Mouse (Mus musculus) heart, embryonic 13.5 days (tissue): Measurements from ENCODE around the gene Patl1. TPM values are rescaled to one million over a fixed set of nuclear protein-coding genes. Genes with fewer than 3 reads are reported as not detected.

ENCODE experiments used
- microRNA-seq: library from miRNA; unstranded; fragments of <30 nt; microRNA quantifications from one replicate; pipeline ENCODE4, GENCODE M21; 2016
- polyA plus RNA-seq: library from polyadenylated mRNA; unstranded; fragments of >200 nt; fragmentation: Nextera tagmentation; extraction: Ambion mirVana; gene quantifications from 2 replicates; pipeline ENCODE4 v1.2.1, GENCODE M21; 2015

Gene Patl1
- polyA plus RNA-seq, 1 experiment from 2014 or later = 16.0 TPM

Small RNA genes lying within 50 kb of the gene (microRNA-seq; reads per million reads assigned to microRNA genes)
- gene Mir6994 = 9.2 reads per million, percentile 26 among the genes with 10 or more reads in this experiment

Other genes starting within 250 kb of the Patl1 start
- not detected in 2 replicates for gene Oosp1, start 221.2 kb upstream of the Patl1 start, polyA plus RNA-seq
- gene Oosp3, start 215.3 kb upstream of the Patl1 start, polyA plus RNA-seq = not detected in 2 replicates
- gene Gif, start 164.8 kb upstream of the Patl1 start, polyA plus RNA-seq = not detected in 2 replicates
- gene Mrpl16, start 142.0 kb upstream of the Patl1 start, polyA plus RNA-seq = 63.4 and 69.6 TPM in 2 replicates
- gene Stx3, start 93.0 kb upstream of the Patl1 start, polyA plus RNA-seq = 4.6 and 5.2 TPM in 2 replicates
- not detected in 2 replicates for gene Olfr1417, start 73.2 kb upstream of the Patl1 start, polyA plus RNA-seq
- not detected in 2 replicates for gene Olfr1418, start 51.3 kb upstream of the Patl1 start, polyA plus RNA-seq
- not detected in 2 replicates for gene Olfr1419, start 37.3 kb upstream of the Patl1 start, polyA plus RNA-seq
- gene Olfr1420, start 25.8 kb upstream of the Patl1 start, polyA plus RNA-seq = not detected in 2 replicates
- gene Osbp, start 53.5 kb downstream of the Patl1 start, polyA plus RNA-seq = 4.2 and 4.8 TPM in 2 replicates
- not detected in 2 replicates for gene Olfr1423, start 128.9 kb downstream of the Patl1 start, polyA plus RNA-seq
- gene Olfr1424, start 150.3 kb downstream of the Patl1 start, polyA plus RNA-seq = not detected in 2 replicates
- gene Olfr1425, start 165.3 kb downstream of the Patl1 start, polyA plus RNA-seq = not detected in 2 replicates
- gene Olfr1426, start 179.6 kb downstream of the Patl1 start, polyA plus RNA-seq = not detected in 2 replicates
- gene Olfr1427, start 190.9 kb downstream of the Patl1 start, polyA plus RNA-seq = not detected in 2 replicates
- gene Olfr1428, start 203.5 kb downstream of the Patl1 start, polyA plus RNA-seq = not detected in 2 replicates
- gene Olfr76, start 210.8 kb downstream of the Patl1 start, polyA plus RNA-seq = not detected in 2 replicates